Comparison of ENCODE assay signal across 9 mouse cellular contexts in genomic region chr7:44547725-44548124, GRCm38 (mm10). TPM values are rescaled to one million over a fixed set of nuclear protein-coding genes. Genes with fewer than 3 reads are reported as not detected.
DNase-seq lines count a peak whose midpoint lies in the region; ATAC-seq and TF ChIP-seq lines count a peak whose summit lies in the region.
"Had no signal": no experiment of that assay in that cellular context is flagged by ENCODE, and none has a peak within 500 bp of the region (broad histone marks: within the 10 kb centered on the region; RNA-seq: fewer than 3 reads in every experiment).

No protein-coding gene starts in this region.

- in situ Hi-C loops in CH12.LX (cut with MboI; ENCODE audit: low pct_ligation_motif_present, low pct_unique_long_range_greater_than_20kb, low sequenced_read_pairs), result no loop called here

- peak overlapping the region; percentile 41 to 82 (median 70) for H3K4me3 ChIP-seq in CH12.LX (replicated peaks in 1 of 3; ENCODE audit: low read depth in 2 of 3, low read length in 2 of 3, poor library complexity in 1 of 3)
- peak overlapping the region; percentile 59 for H3K4me3 ChIP-seq in forebrain, embryonic 16.5 days (replicated peaks; ENCODE audit: low read length)
- H3K4me3 ChIP-seq in liver, embryonic 16.5 days (ENCODE audit: low read depth, low read length), result peak overlapping the region; percentile 78

- intact Hi-C loops in gastrocnemius, postnatal 14 days (cut with DNase I; ENCODE audit: low total_unique reads), result no loop called here

- H3K27ac ChIP-seq in CH12.LX (ENCODE audit: insufficient read depth, low read depth), result peak overlapping the region; percentile 4; the same call in 1 of the 2 replicates
- H3K27ac ChIP-seq in forebrain, embryonic 16.5 days (ENCODE audit: low read length), result no peak overlapping the region
- peak overlapping the region; percentile 91 for H3K27ac ChIP-seq in liver, embryonic 16.5 days (ENCODE audit: low read length)

- TF ChIP-seq EP300 in CH12.LX (IDR thresholded peaks at IDR 0.05; ENCODE audit: low read length), result peak; percentile 92

- no peaks in the 10 kb centered on the region for H3K27me3 ChIP-seq in CH12.LX (replicated peaks)
- no peaks in the 10 kb centered on the region for H3K27me3 ChIP-seq in forebrain, embryonic 16.5 days (replicated peaks; ENCODE audit: control insufficient read depth, insufficient read depth, low read length)
- H3K27me3 ChIP-seq in liver, embryonic 16.5 days (ENCODE audit: control insufficient read depth, insufficient read depth, low read depth, low read length), result no peaks in the 10 kb centered on the region

- 28% methylated on average over 5 of the region's 5 CpGs for WGBS in forebrain, embryonic 16.5 days
- 25% methylated on average over 5 of the region's 5 CpGs for WGBS in liver, embryonic 16.5 days (ENCODE audit: insufficient replicate concordance)

- H3K36me3 ChIP-seq in CH12.LX (replicated peaks in 1 of 2; ENCODE audit: control insufficient read depth in 1 of 2, insufficient read depth in 1 of 2, low read length in 1 of 2), result peaks cover 37 to 63% of the 10 kb centered on the region in 2 experiments
- peaks cover 10% of the 10 kb centered on the region for H3K36me3 ChIP-seq in forebrain, embryonic 16.5 days (ENCODE audit: control insufficient read depth, insufficient read depth)
- H3K36me3 ChIP-seq in liver, embryonic 16.5 days (ENCODE audit: control insufficient read depth, insufficient read depth), result peaks cover 37% of the 10 kb centered on the region

- no peak for TF ChIP-seq CTCF in CH12.LX (conservative IDR thresholded peaks at IDR 0.05 in 1 of 2, IDR thresholded peaks at IDR 0.05 in 1 of 2; ENCODE audit: low read depth in 2 of 2, low read length in 2 of 2)

- H3K4me2 ChIP-seq in CH12.LX (ENCODE audit: insufficient read depth, low read depth, poor library complexity, severe bottlenecking), result peak overlapping the region; percentile 52
- H3K4me2 ChIP-seq in forebrain, embryonic 16.5 days (ENCODE audit: low read length), result peak overlapping the region; percentile 95
- H3K4me2 ChIP-seq in liver, embryonic 16.5 days (ENCODE audit: low read depth, low read length), result peak overlapping the region; percentile 93

- H3K79me2 ChIP-seq in CH12.LX (replicated peaks; ENCODE audit: control insufficient read depth, extremely low read depth, insufficient read depth, poor library complexity, severe bottlenecking), result peaks cover 10% of the 10 kb centered on the region; the same call in 1 of the 2 replicates

- peak; percentile 92 for DNase-seq in heart, adult 11 months
- no peak for DNase-seq in heart, adult 8-10 months (ENCODE audit: low spot score)
- DNase-seq in CH12.LX (ENCODE audit: extremely low read depth), result peak; percentile 90
- DNase-seq in gastrocnemius, postnatal 14 days, result no peak
- no peak for DNase-seq in frontal cortex, postnatal 14 days (ENCODE audit: low spot score in 2 of 2)
- DNase-seq in frontal cortex, postnatal 10 days (ENCODE audit: low spot score in 2 of 2), result no peak
- DNase-seq: gastrocnemius, postnatal 25 days had no signal

- peaks cover 12 to 49% of the 10 kb centered on the region in 2 experiments for H3K4me1 ChIP-seq in CH12.LX (ENCODE audit: control insufficient read depth in 1 of 2, insufficient read depth in 2 of 2)
- H3K4me1 ChIP-seq in forebrain, embryonic 16.5 days (replicated peaks; ENCODE audit: control insufficient read depth, insufficient read depth, low read length), result peaks cover 16% of the 10 kb centered on the region
- peaks cover 17% of the 10 kb centered on the region for H3K4me1 ChIP-seq in liver, embryonic 16.5 days (ENCODE audit: control insufficient read depth, low read depth, low read length)

- peaks cover 3% of the 10 kb centered on the region for H3K9me3 ChIP-seq in CH12.LX (replicated peaks; ENCODE audit: low read length)
- H3K9me3 ChIP-seq in forebrain, embryonic 16.5 days (ENCODE audit: control insufficient read depth, low read length), result no peaks in the 10 kb centered on the region
- H3K9me3 ChIP-seq in liver, embryonic 16.5 days (replicated peaks; ENCODE audit: control insufficient read depth, low read length), result no peaks in the 10 kb centered on the region

- no peak for ATAC-seq in forebrain, embryonic 16.5 days
- no peak for ATAC-seq in liver, embryonic 16.5 days (ENCODE audit: low read depth)

- TF ChIP-seq RAD21 in CH12.LX (IDR thresholded peaks at IDR 0.05; ENCODE audit: low read depth, low read length), result peak; percentile 6; the same call in 1 of the 2 replicates

- dilution Hi-C loops in CH12.LX (cut with MboI; ENCODE audit: extremely low pct_ligation_motif_present, extremely low pct_unique_long_range_greater_than_20kb, low sequenced_read_pairs), result no loop called here

- H3K9ac ChIP-seq in CH12.LX (ENCODE audit: insufficient read depth, low read depth), result peak overlapping the region; percentile 79; the same call in 1 of the 2 replicates
- peak overlapping the region; percentile 59 for H3K9ac ChIP-seq in forebrain, embryonic 16.5 days (replicated peaks; ENCODE audit: low read depth, low read length)
- peak overlapping the region; percentile 73 for H3K9ac ChIP-seq in liver, embryonic 16.5 days (ENCODE audit: low read depth, low read length)

- peak; percentile 16; the same call in 1 of the 2 replicates for TF ChIP-seq POLR2A in CH12.LX (IDR thresholded peaks at IDR 0.05; ENCODE audit: low read depth, low read length)

TF ChIP-seq in CH12.LX, 34 proteins besides CTCF, POLR2A, EP300 and RAD21 (continues in another document):
- TF ChIP-seq USF1 (IDR thresholded peaks at IDR 0.05; ENCODE audit: low read depth, low read length) (no peak), UBTF (IDR thresholded peaks at IDR 0.05; ENCODE audit: low read depth, low read length) (no peak), SMC3 (IDR thresholded peaks at IDR 0.05; ENCODE audit: low read depth, low read length) (no peak), RCOR1 (conservative IDR thresholded peaks at IDR 0.05; ENCODE audit: low read depth, low read length) (peak; percentile 62; the same call in 1 of the 2 replicates), HCFC1 (IDR thresholded peaks at IDR 0.05; ENCODE audit: low read depth, low read length) (no peak), SIN3A (IDR thresholded peaks at IDR 0.05; ENCODE audit: low read length) (0 out of 2 replicates have a peak, but pooled peaks have one; percentile 48), ETS1 (conservative IDR thresholded peaks at IDR 0.05; ENCODE audit: low read depth, low read length) (peak; percentile 91), JUN (IDR thresholded peaks at IDR 0.05; ENCODE audit: insufficient read depth, low read depth, low read length) (no peak), ZMIZ1 (IDR thresholded peaks at IDR 0.05; ENCODE audit: low read depth, low read length) (peak; percentile 52; the same call in 1 of the 2 replicates), MEF2A (IDR thresholded peaks at IDR 0.05; ENCODE audit: borderline replicate concordance, low read depth, low read length) (peak; percentile 76; the same call in 1 of the 2 replicates), IRF4 (IDR thresholded peaks at IDR 0.05; ENCODE audit: low read depth, low read length) (peak; percentile 86), TCF12 (IDR thresholded peaks at IDR 0.05; ENCODE audit: low read depth, low read length) (peak; percentile 97), KAT2A (IDR thresholded peaks at IDR 0.05; ENCODE audit: insufficient replicate concordance, low read length) (peak; percentile 80; the same call in 1 of the 2 replicates), BHLHE40 (IDR thresholded peaks at IDR 0.05; ENCODE audit: low read depth, low read length) (peak; percentile 69)

RNA-seq across cellular contexts. Expression of gene Pold1, which starts 0.9 kb away (rescaled TPM):
- 10 to 100 TPM; 13.4 to 15.9 (median 14.9) TPM for total RNA-seq in heart, adult 8-10 months (2022)
- total RNA-seq in CH12.LX (2012; rRNA removed), result 103 and 131 TPM in 2 replicates
- total RNA-seq in CH12.LX (2014; rRNA removed), result 44.2 and 49.3 TPM in 2 replicates
- 61.4 and 67.6 TPM in 2 replicates for polyA plus RNA-seq in CH12.LX (2012; ENCODE audit: insufficient read length, low read depth)
- 46.1 and 48.0 TPM in 2 replicates for polyA plus RNA-seq in forebrain, embryonic 16.5 days (2015; fragmentation: Nextera tagmentation; extraction: Ambion mirVana)
- 47.8 and 48.8 TPM in 2 replicates for polyA plus RNA-seq in liver, embryonic 16.5 days (2015; fragmentation: Nextera tagmentation; extraction: Ambion mirVana)
- 1 to 10 TPM; 7.0 to 7.8 TPM for total RNA-seq in gastrocnemius, postnatal 14 days (2021)

RNA-seq across cellular contexts. Expression of gene Nr1h2, which starts 6.0 kb away (rescaled TPM):
- 10 to 100 TPM; 42.6 to 56.6 (median 45.5) TPM for total RNA-seq in heart, adult 8-10 months (2022)
- total RNA-seq in CH12.LX (2012; rRNA removed) (36.8 and 50.0 TPM in 2 replicates), CH12.LX (2014; rRNA removed) (13.9 and 14.2 TPM in 2 replicates)
- polyA plus RNA-seq in CH12.LX (2012; ENCODE audit: insufficient read length, low read depth), result 40.5 and 43.8 TPM in 2 replicates
- polyA plus RNA-seq in forebrain, embryonic 16.5 days (2015; fragmentation: Nextera tagmentation; extraction: Ambion mirVana), result 69.8 and 80.2 TPM in 2 replicates
- polyA plus RNA-seq in liver, embryonic 16.5 days (2015; fragmentation: Nextera tagmentation; extraction: Ambion mirVana), result 41.0 and 45.9 TPM in 2 replicates
- total RNA-seq in gastrocnemius, postnatal 14 days (2021), result 10 to 100 TPM; 28.0 to 28.2 TPM

RNA-seq across cellular contexts. Expression of gene Spib, which starts 15.9 kb away (rescaled TPM):
- total RNA-seq in heart, adult 8-10 months (2022), result 1 to 10 TPM in 1 of 4 experiments, under 1 TPM in 3; 0.13 to 1.3 (median 0.27) TPM
- total RNA-seq in CH12.LX (2012; rRNA removed), result 135 and 200 TPM in 2 replicates
- 162 and 194 TPM in 2 replicates for total RNA-seq in CH12.LX (2014; rRNA removed)
- polyA plus RNA-seq in CH12.LX (2012; ENCODE audit: insufficient read length, low read depth), result 279 and 336 TPM in 2 replicates
- polyA plus RNA-seq in forebrain, embryonic 16.5 days (2015; fragmentation: Nextera tagmentation; extraction: Ambion mirVana), result not detected in 2 replicates
- polyA plus RNA-seq in liver, embryonic 16.5 days (2015; fragmentation: Nextera tagmentation; extraction: Ambion mirVana), result 1.5 and 2.0 TPM in 2 replicates
- total RNA-seq in gastrocnemius, postnatal 14 days (2021), result under 1 TPM; 0.16 to 0.18 TPM

RNA-seq across cellular contexts. Expression of gene Mybpc2, which starts 23.3 kb away (rescaled TPM):
- total RNA-seq in heart, adult 8-10 months (2022), result 10 to 100 TPM; 14.6 to 21.4 (median 17.7) TPM
- total RNA-seq in CH12.LX (2012; rRNA removed), result 3.0 and 5.0 TPM in 2 replicates
- total RNA-seq in CH12.LX (2014; rRNA removed), result 2.0 TPM in 2 replicates
- 8.3 and 8.6 TPM in 2 replicates for polyA plus RNA-seq in CH12.LX (2012; ENCODE audit: insufficient read length, low read depth)
- 0.05 and 0.12 TPM in 2 replicates for polyA plus RNA-seq in forebrain, embryonic 16.5 days (2015; fragmentation: Nextera tagmentation; extraction: Ambion mirVana)
- polyA plus RNA-seq in liver, embryonic 16.5 days (2015; fragmentation: Nextera tagmentation; extraction: Ambion mirVana), result 0.15 and 0.31 TPM in 2 replicates
- total RNA-seq in gastrocnemius, postnatal 14 days (2021), result 1,000 to 10,000 TPM; 3,999 to 4,490 TPM

RNA-seq across cellular contexts. Expression of gene Napsa, which starts 24.5 kb away (rescaled TPM):
- 1 to 10 TPM in 1 of 4 experiments, under 1 TPM in 3; 0.28 to 1.9 (median 0.37) TPM for total RNA-seq in heart, adult 8-10 months (2022)
- 194 and 200 TPM in 2 replicates for total RNA-seq in CH12.LX (2012; rRNA removed)
- total RNA-seq in CH12.LX (2014; rRNA removed), result 133 and 175 TPM in 2 replicates
- polyA plus RNA-seq in CH12.LX (2012; ENCODE audit: insufficient read length, low read depth), result 239 and 253 TPM in 2 replicates
- polyA plus RNA-seq in forebrain, embryonic 16.5 days (2015; fragmentation: Nextera tagmentation; extraction: Ambion mirVana), result 0.42 and 1.4 TPM in 2 replicates
- 11.5 and 12.2 TPM in 2 replicates for polyA plus RNA-seq in liver, embryonic 16.5 days (2015; fragmentation: Nextera tagmentation; extraction: Ambion mirVana)
- total RNA-seq in gastrocnemius, postnatal 14 days (2021), result not detected

Comparison
In these comparisons a context has a peak if more than half of its experiments do, and no peak if none do; other contexts are left out.
1. DNase-seq: peak in heart, adult 11 months (single experiment) and CH12.LX (single experiment); none in heart, adult 8-10 months (single experiment), gastrocnemius, postnatal 14 days (single experiment), frontal cortex, postnatal 14 days (0 of 2) and frontal cortex, postnatal 10 days (0 of 2).
2. RNA of gene Spib, which starts 15.9 kb away (total RNA-seq): 135 to 200 TPM in CH12.LX; 0.13 to 1.3 TPM in heart, adult 8-10 months and 0.16 to 0.18 TPM in gastrocnemius, postnatal 14 days; every median in the first group is over 10 times any median in the second.
3. Peak in every context shown above with its lines, with median percentiles within 50 percentile points of each other: H3K4me2 ChIP-seq, H3K4me3 ChIP-seq and H3K9ac ChIP-seq.